Mouse (Mus musculus) liver, postnatal 0 days (tissue): Measurements from ENCODE around the gene Pcare.

Experiments
- CTCF ChIP-seq: sonication (generic); IDR thresholded peaks from 2 replicates; pipeline ENCODE4 v1.5.1; 2016; ENCODE audit warnings: antibody characterized with exemption, low read depth
- EP300 ChIP-seq: IDR thresholded peaks from 2 replicates; pipeline ENCODE4 v1.6.1; 2016; ENCODE audit warnings: antibody characterized with exemption, low read depth, mild to moderate bottlenecking

DNA sequence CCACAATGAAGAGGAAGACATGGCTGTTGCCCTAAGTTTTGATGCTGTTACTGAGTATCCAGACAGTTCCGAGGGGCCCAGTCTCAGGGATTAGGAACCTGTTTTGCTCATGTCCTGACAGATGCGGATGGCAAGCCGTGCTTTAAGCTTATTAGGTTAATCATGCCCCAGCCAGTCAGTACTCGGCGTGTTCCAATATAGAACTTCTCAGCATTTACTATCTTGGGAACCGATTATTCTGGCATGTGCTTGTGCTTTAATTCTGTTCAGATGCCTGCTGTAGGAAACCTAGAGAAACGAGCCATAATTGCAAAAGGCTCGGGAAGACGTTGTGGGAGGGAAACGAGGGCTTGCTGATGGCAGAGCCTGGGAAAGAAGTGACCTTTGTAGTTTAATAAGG lies at the start of gene Pcare:
- TF ChIP-seq CTCF, result no peak
- TF ChIP-seq EP300, result no peak
